Mouse (Mus musculus) limb, embryonic 13.5 days (tissue): ENCODE measurements at regions not wholly inside any gene's neighbourhood (a gene's known extent, or its start where the extent isn't known, plus 50 kb on each side); places are given as distances from the start of the nearest gene placed in this dataset.

ENCODE experiments used
- ATAC-seq: fragments of 200-750 bp; cut with Nextera tagmentation; 2 replicates; pipeline ENCODE4 v1.8.0; 2017; ENCODE audit warnings: low read depth, moderate number of reproducible peaks, moderate TSS enrichment; ENCODE audit not compliant: low FRiP score
- H3K27ac ChIP-seq: fragments of 300-500 bp; sonication (generic); 2 replicates; pipeline ENCODE4 v1.5.1; 2015; ENCODE audit warnings: inconsistent platforms, mild to moderate bottlenecking, moderate library complexity
- H3K27me3 ChIP-seq: fragments of 300-500 bp; sonication (generic); 2 replicates; pipeline ENCODE4 v1.6.1; 2015; ENCODE audit warnings: mild to moderate bottlenecking, inconsistent platforms
- H3K36me3 ChIP-seq: fragments of 300-500 bp; sonication (generic); 2 replicates; pipeline ENCODE4 v1.6.1; 2015; ENCODE audit warnings: inconsistent platforms, mild to moderate bottlenecking, moderate library complexity
- H3K4me1 ChIP-seq: fragments of 300-500 bp; sonication (generic); 2 replicates; pipeline ENCODE4 v1.6.1; 2015; ENCODE audit warnings: inconsistent platforms
- H3K4me2 ChIP-seq: fragments of 300-500 bp; sonication (generic); replicated peaks from 2 replicates; pipeline ENCODE4 v1.6.1; 2015; ENCODE audit warnings: inconsistent platforms, mild to moderate bottlenecking, moderate library complexity
- H3K4me3 ChIP-seq: fragments of 300-500 bp; sonication (generic); 2 replicates; pipeline ENCODE4 v1.5.1; 2015; ENCODE audit warnings: moderate library complexity, mild to moderate bottlenecking, inconsistent platforms
- H3K9ac ChIP-seq: fragments of 300-500 bp; sonication (generic); 2 replicates; pipeline ENCODE4 v1.6.1; 2015; ENCODE audit warnings: mild to moderate bottlenecking, inconsistent platforms
- H3K9me3 ChIP-seq: fragments of 300-500 bp; sonication (generic); 2 replicates; pipeline ENCODE4 v1.6.1; 2016; ENCODE audit warnings: inconsistent platforms
- WGBS: fragments of 180-500 bp; shearing (Covaris S2); methylation state at CpG from one replicate; pipeline ENCODE4 v1.1.7; 2015; 5-methylcytosine and 5-hydroxymethylcytosine counted together

GRCm38 (mm10) chr9:113601451-113601850 lies 106.6 kb downstream of the Pdcd6ip start:
- no peak overlapping the region for H3K9ac ChIP-seq
- no peaks in the 10 kb centered on the region for H3K9me3 ChIP-seq

GRCm38 (mm10) chr9:113587260-113587659 lies 120.8 kb downstream of the Pdcd6ip start:
- H3K9me3 ChIP-seq: no peaks in the 10 kb centered on the region
- 59% methylated on average over 6 of the region's 6 CpGs for WGBS
- H3K9ac ChIP-seq: no peak overlapping the region
- H3K27me3 ChIP-seq: no peaks in the 10 kb centered on the region
- no peaks in the 10 kb centered on the region for H3K4me1 ChIP-seq
- no peak overlapping the region for H3K4me2 ChIP-seq
- H3K27ac ChIP-seq: no peak overlapping the region
- no peak for ATAC-seq
- no peak overlapping the region for H3K4me3 ChIP-seq
- no peaks in the 10 kb centered on the region for H3K36me3 ChIP-seq

More at GRCm38 (mm10) chr9:113601451-113601850, 106.6 kb downstream of the Pdcd6ip start:
- 19% methylated on average over 5 of the region's 5 CpGs for WGBS
- Histone ChIP-seq H3K27ac (no peak overlapping the region), H3K4me1 (0 out of 2 replicates have a peak, but pooled peaks cover 7% of the 10 kb centered on the region), H3K36me3 (no peaks in the 10 kb centered on the region), H3K4me2 (no peak overlapping the region), H3K4me3 (no peak overlapping the region), H3K27me3 (no peaks in the 10 kb centered on the region)
- 0 out of 2 replicates have a peak, but pooled peaks have one; percentile 26 for ATAC-seq

- Histone ChIP-seq H3K4me2 (no peak overlapping the region), H3K4me1 (no peaks in the 10 kb centered on the region), H3K9ac (no peak overlapping the region), H3K4me3 (no peak overlapping the region), H3K27me3 (no peaks in the 10 kb centered on the region), H3K9me3 (no peaks in the 10 kb centered on the region), H3K27ac (no peak overlapping the region), H3K36me3 (no peaks in the 10 kb centered on the region)
- 88% methylated on average over 4 of the region's 4 CpGs for WGBS
- ATAC-seq: no peak
Observed at GRCm38 (mm10) chr9:113586477-113586876, 121.6 kb downstream of the Pdcd6ip start.

- no peak overlapping the region for H3K9ac ChIP-seq
- H3K4me1 ChIP-seq: no peaks in the 10 kb centered on the region
- no peak overlapping the region for H3K27ac ChIP-seq
- no peak overlapping the region for H3K4me3 ChIP-seq
- WGBS: 49% methylated on average over 9 of the region's 9 CpGs
- no peak overlapping the region for H3K4me2 ChIP-seq
- ATAC-seq: no peak
- no peaks in the 10 kb centered on the region for H3K9me3 ChIP-seq
- H3K36me3 ChIP-seq: no peaks in the 10 kb centered on the region
- no peaks in the 10 kb centered on the region for H3K27me3 ChIP-seq
Observed at GRCm38 (mm10) chr9:113578221-113578620, 129.8 kb downstream of the Pdcd6ip start.

DNA sequence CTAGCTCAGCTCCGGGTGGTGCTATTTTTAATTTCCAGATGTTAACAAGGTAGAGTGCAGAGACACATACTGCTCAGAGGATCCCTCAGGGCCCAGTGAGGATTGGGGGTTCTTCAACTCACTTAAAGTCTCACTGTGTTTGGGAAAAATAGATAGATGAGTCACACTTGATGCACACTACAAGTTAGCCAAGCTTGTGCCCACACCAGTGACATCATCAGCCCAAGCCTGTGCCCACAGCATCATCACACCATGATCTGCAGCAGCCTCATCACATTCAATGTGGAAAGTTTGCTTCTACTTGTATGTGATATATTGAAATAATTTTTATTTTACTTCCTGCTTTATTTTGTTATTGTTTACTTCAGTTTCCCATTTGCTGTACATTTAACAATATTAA lies 139.2 kb downstream of the Pdcd6ip start:
- Histone ChIP-seq H3K9me3 (no peaks in the 10 kb centered on the region), H3K4me1 (no peaks in the 10 kb centered on the region), H3K36me3 (no peaks in the 10 kb centered on the region), H3K27ac (no peak overlapping the region), H3K4me3 (no peak overlapping the region), H3K4me2 (no peak overlapping the region), H3K27me3 (no peaks in the 10 kb centered on the region), H3K9ac (no peak overlapping the region)
- no peak for ATAC-seq
- 56% methylated on average over 1 of the region's 1 CpGs for WGBS

- Histone ChIP-seq H3K27me3 (no peaks in the 10 kb centered on the region), H3K27ac (no peak overlapping the region), H3K9ac (no peak overlapping the region), H3K4me2 (no peak overlapping the region), H3K36me3 (no peaks in the 10 kb centered on the region), H3K9me3 (no peaks in the 10 kb centered on the region), H3K4me1 (no peaks in the 10 kb centered on the region), H3K4me3 (no peak overlapping the region)
- WGBS: 79% methylated on average over 1 of the region's 1 CpGs
- ATAC-seq: no peak
Observed at GRCm38 (mm10) chr9:113567705-113568104, 140.4 kb downstream of the Pdcd6ip start.

DNA sequence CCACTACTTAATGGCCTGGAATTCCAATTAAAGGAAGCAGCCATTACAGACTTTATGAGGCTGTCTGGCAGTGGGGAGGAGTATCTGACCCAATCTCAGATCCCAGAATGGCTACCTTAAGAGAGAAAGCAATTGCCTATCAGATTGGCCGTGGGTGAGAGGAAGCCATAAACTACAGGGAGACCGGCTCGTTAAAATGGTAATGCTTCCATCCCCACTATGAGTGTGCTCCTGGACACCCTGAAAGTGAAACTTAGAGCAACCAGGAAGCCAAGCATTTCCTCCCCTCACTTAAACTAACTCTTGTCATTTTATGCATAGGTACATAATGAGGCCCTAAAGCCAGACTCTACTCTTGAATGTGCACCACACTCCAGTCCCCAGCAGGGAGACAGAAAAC lies 141.4 kb downstream of the Pdcd6ip start:
- no peaks in the 10 kb centered on the region for H3K27me3 ChIP-seq
- no peaks in the 10 kb centered on the region for H3K4me1 ChIP-seq
- no peak for ATAC-seq
- no peak overlapping the region for H3K4me3 ChIP-seq
- no peaks in the 10 kb centered on the region for H3K9me3 ChIP-seq
- no peak overlapping the region for H3K4me2 ChIP-seq
- 8% methylated on average over 3 of the region's 3 CpGs for WGBS
- H3K36me3 ChIP-seq: no peaks in the 10 kb centered on the region
- no peak overlapping the region for H3K27ac ChIP-seq
- H3K9ac ChIP-seq: no peak overlapping the region

GRCm38 (mm10) chr9:113553911-113554310 lies 154.1 kb downstream of the Pdcd6ip start:
- H3K27me3 ChIP-seq: no peaks in the 10 kb centered on the region
- no peak overlapping the region for H3K27ac ChIP-seq
- WGBS: 89% methylated on average over 12 of the region's 12 CpGs
- no peak overlapping the region for H3K4me2 ChIP-seq
- no peak overlapping the region for H3K4me3 ChIP-seq
- no peaks in the 10 kb centered on the region for H3K36me3 ChIP-seq
- no peaks in the 10 kb centered on the region for H3K9me3 ChIP-seq
- no peak for ATAC-seq
- no peak overlapping the region for H3K9ac ChIP-seq
- H3K4me1 ChIP-seq: no peaks in the 10 kb centered on the region

DNA sequence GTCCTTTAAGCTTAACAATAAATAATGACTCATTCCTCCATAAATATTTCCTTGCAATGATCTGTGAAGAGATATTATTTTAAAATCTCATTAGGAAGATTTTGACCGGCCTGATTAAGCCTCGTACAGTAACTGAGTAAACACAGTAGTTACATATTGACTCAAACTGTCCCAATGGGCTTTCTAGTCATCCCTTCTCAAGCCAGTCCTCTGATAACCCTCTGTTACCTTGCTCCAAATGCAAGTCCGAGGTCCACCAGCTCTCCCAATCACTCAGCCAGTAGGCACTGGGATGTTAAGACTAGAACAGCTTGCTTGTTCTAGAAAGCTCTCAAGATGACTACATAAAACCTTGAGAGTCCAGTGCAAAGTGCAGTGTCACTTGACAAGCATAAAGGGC lies 160.6 kb downstream of the Pdcd6ip start:
- H3K36me3 ChIP-seq: no peaks in the 10 kb centered on the region
- H3K9me3 ChIP-seq: no peaks in the 10 kb centered on the region
- ATAC-seq: no peak
- WGBS: 82% methylated on average over 3 of the region's 3 CpGs
- no peak overlapping the region for H3K9ac ChIP-seq
- no peaks in the 10 kb centered on the region for H3K4me1 ChIP-seq
- H3K27ac ChIP-seq: no peak overlapping the region
- H3K4me2 ChIP-seq: no peak overlapping the region
- no peaks in the 10 kb centered on the region for H3K27me3 ChIP-seq
- H3K4me3 ChIP-seq: no peak overlapping the region

- no peak overlapping the region for H3K4me2 ChIP-seq
- H3K27me3 ChIP-seq: no peaks in the 10 kb centered on the region
- no peaks in the 10 kb centered on the region for H3K36me3 ChIP-seq
- H3K4me1 ChIP-seq: no peaks in the 10 kb centered on the region
- WGBS: 84% methylated on average over 2 of the region's 2 CpGs
- H3K9me3 ChIP-seq: peaks cover 11% of the 10 kb centered on the region; the same call in 1 of the 2 replicates
- no peak overlapping the region for H3K27ac ChIP-seq
- ATAC-seq: no peak
- H3K9ac ChIP-seq: no peak overlapping the region
- no peak overlapping the region for H3K4me3 ChIP-seq
Observed at GRCm38 (mm10) chr9:113528586-113528985, 179.5 kb downstream of the Pdcd6ip start.

DNA sequence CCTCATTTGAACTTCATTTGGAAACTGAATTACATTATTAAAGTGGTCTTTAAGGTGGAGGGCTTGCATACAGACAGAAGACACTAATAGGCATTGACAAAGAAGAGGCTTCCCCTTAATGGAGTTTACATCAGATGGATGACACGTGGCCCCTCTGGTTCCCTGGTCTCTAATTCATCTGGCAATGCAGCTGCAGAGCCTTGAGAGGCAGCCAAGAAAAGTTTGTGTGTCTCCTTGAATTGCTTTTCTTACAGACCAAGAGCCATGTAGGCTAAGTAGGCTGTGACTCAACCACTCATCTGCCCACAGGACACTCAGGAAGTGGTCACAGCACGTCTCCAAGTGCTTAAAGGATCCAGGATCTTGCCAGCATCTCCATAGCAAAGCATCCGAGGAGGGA lies 183.8 kb downstream of the Pdcd6ip start:
- Histone ChIP-seq H3K27ac (no peak overlapping the region), H3K9ac (no peak overlapping the region), H3K9me3 (peaks cover 11% of the 10 kb centered on the region; the same call in 1 of the 2 replicates), H3K27me3 (no peaks in the 10 kb centered on the region), H3K4me3 (no peak overlapping the region), H3K4me1 (peaks cover 5% of the 10 kb centered on the region), H3K4me2 (no peak overlapping the region), H3K36me3 (no peaks in the 10 kb centered on the region)
- no peak for ATAC-seq
- WGBS: 70% methylated on average over 3 of the region's 3 CpGs

- no peak for ATAC-seq
- peaks cover 5% of the 10 kb centered on the region for H3K4me1 ChIP-seq
- no peak overlapping the region for H3K4me3 ChIP-seq
- H3K36me3 ChIP-seq: no peaks in the 10 kb centered on the region
- H3K9me3 ChIP-seq: peaks cover 11% of the 10 kb centered on the region; the same call in 1 of the 2 replicates
- 94% methylated on average over 2 of the region's 2 CpGs for WGBS
- no peaks in the 10 kb centered on the region for H3K27me3 ChIP-seq
- H3K4me2 ChIP-seq: no peak overlapping the region
- no peak overlapping the region for H3K27ac ChIP-seq
- H3K9ac ChIP-seq: no peak overlapping the region
Observed at GRCm38 (mm10) chr9:113523173-113523572, 184.9 kb downstream of the Pdcd6ip start.

- WGBS: 52% methylated on average over 10 of the region's 10 CpGs
- H3K4me2 ChIP-seq: no peak overlapping the region
- H3K9me3 ChIP-seq: no peaks in the 10 kb centered on the region; the same call in 1 of the 2 replicates
- H3K36me3 ChIP-seq: no peaks in the 10 kb centered on the region
- H3K27me3 ChIP-seq: no peaks in the 10 kb centered on the region
- peaks cover 5% of the 10 kb centered on the region for H3K4me1 ChIP-seq
- no peak overlapping the region for H3K27ac ChIP-seq
- no peak overlapping the region for H3K4me3 ChIP-seq
- no peak overlapping the region for H3K9ac ChIP-seq
- no peak for ATAC-seq
Observed at GRCm38 (mm10) chr9:113519727-113520126, 188.3 kb downstream of the Pdcd6ip start.
